Mouse (Mus musculus) T-cell, adult 2 months (primary cell): ENCODE measurements at regions not wholly inside any gene's neighbourhood (a gene's known extent, or its start where the extent isn't known, plus 50 kb on each side); places are given as distances from the start of the nearest gene placed in this dataset.

Experiments
- DNase-seq: peaks from one replicate; pipeline ENCODE4 v3.0.0; 2022; ENCODE audit warnings: low spot score

GRCm38 (mm10) chr13:97520988-97521547, 239.4 kb downstream of the Gm10260 start:
- DNase-seq: no peak

DNA sequence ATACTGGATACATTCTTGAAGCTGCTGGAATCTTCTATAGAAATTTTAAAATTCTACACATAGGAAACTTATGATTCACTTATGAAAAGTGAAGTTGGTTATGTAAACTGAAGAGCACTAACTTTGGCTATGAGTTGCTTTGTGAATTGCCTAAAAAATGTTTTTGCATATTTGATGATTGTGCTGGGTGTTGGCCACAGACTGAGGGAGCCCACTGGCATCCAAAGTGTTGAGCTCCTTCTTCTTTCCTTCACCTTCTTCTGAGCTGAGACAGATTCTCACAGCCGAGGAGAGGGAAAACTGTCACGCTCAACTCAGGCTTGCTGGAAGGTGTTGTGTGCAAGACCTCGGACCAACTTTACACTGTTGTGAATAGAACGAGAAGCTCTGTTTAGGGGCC, 243.7 kb downstream of the Gm10260 start:
- DNase-seq: no peak

GRCm38 (mm10) chr13:97514421-97515066, 245.9 kb downstream of the Gm10260 start:
- DNase-seq: no peak

DNA sequence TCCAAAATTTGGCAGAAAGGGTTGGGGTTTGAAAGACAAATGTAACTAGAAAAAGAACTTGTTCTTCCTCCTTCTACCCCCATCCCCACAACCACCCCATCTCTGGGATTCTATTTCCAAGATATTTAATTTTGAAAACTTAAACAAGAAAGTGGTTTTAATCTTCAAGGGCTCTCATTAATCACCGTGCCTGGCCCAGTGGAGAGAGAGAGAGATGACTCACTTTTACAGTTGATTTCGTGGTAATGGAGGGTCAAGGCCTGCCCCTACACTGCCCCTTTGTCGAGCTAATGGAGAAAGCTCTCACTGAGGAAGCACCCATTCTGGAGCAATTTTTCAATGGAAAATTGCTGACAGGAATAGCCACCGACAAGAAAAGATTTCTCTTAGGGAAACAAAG, 247.9 kb downstream of the Gm10260 start:
- DNase-seq: no peak

DNA sequence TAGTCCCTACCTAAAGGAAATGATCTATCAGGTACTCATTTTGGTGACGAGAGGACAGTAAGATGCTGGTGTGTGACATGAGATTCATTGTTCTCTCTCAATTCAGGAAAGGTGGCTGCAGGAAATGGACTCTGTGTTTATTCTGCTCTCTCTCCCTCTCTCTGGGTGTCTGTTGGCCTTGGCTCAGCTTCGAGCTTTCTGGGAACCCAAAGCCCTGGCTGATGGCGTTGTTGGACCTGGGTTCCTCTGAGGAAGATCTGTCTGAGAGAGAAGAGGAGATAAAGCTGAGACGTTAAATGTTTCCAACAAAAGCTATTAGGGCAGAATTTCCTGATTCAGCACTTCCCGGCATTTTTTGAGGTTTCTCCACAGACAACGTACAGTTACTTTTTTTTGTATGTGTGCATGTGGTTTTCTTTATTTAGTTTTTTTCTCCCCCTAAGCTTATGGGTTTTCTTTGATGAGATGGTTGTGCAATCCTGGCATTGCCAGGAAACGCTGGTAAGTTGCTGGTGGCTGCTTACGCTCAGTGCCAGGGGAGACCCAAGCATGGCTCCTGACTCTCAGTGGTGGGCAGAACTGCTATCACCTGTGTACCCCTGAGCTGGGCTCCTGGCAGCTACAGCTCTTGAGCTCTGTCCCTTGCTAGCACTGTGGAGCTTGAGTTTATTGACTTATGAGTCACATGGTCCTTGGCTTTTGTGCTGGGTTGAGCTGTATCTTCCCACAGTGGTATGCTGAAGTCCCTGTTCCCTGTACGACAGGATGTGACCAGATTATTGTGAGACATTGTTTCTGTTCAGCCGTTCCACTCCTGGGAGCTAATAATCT, 249.8 kb downstream of the Gm10260 start:
- no peak for DNase-seq

GRCm38 (mm10) chr13:97504949-97505348, 255.5 kb downstream of the Gm10260 start:
- no peak for DNase-seq

GRCm38 (mm10) chr13:97503955-97504739, 256.3 kb downstream of the Gm10260 start:
- DNase-seq: no peak

DNA sequence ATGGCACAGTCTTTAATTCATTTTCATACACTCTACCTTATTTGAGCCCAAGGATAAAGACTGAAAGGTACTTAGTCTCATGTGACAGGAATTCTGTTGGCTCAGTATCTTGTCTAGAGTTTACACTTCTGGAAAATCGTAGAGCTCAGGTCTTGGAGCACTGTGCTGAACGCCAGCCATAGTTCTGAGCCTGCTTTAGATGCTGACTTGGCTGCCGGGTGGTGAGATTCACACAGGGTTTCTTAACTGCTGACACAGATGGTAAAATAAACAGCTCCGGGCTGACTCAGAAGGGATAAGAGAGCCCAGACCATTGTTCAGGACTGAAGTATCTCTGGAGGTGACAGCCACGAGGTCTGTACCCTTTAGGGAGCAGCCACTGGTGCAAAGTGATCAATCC, 257.0 kb downstream of the Gm10260 start:
- DNase-seq: no peak

DNA sequence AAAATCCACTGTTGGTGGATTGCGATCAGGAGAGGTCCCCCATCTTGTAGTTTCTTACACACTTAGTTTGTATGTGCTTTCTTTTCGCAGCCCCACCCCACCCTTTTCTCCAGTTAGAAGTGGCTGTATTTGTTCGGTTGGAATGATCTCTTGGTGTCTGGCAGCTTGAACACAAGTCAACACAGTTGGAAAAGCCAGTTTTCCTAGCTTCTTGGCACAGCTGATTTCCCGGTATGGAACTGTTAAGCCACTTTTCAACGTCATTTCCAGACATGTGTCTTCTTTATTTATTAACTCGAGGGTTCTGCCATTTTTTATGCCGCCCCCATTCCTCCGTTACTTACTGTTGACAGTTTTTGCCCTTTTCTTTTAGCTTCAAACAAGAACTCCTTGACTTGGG, 259.2 kb downstream of the Enc1 start:
- DNase-seq: no peak

GRCm38 (mm10) chr13:97498981-97499380, 258.1 kb downstream of the Enc1 start:
- peak; percentile 79 for DNase-seq

GRCm38 (mm10) chr13:97497928-97498327, 257.0 kb downstream of the Enc1 start:
- DNase-seq: no peak

DNA sequence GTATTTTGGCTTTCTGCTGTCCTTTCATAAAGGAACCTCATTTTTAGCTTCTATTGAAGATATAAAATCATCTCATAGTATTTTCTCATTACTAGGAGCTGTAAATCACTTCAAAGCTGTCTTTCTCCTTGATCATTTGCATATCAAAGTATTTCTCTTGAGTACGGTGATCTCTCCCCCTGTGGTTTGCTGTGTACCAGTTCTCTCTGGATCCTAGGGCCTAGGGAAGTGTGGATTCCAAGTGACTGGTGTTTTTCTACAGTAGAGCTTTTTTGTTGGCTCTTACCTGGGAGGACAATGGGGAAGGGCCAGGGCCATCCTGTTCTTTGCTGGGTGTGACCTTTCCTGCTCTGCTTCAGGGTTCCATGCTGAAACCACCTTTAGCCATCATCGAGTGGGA, 253.9 kb downstream of the Enc1 start:
- no peak for DNase-seq

DNA sequence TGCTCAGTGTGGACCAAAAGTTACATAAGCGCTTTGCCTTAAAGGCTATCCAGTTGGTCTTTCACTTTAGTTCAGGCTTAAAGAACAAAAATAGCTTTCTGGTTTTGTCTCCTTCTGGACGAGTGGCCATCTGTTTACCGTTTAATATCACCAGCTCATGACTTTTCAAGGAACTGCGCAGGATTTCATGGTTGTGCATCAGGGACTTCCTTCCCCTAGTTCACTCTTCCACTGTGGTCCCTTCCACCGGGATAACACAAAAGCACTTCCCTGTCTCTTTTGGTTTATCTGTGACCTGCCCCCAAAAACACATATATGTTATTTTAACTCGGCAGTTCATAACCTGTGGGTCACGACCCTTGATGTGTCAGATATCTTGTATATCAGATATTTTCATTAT, 252.9 kb downstream of the Enc1 start:
- DNase-seq: no peak

DNA sequence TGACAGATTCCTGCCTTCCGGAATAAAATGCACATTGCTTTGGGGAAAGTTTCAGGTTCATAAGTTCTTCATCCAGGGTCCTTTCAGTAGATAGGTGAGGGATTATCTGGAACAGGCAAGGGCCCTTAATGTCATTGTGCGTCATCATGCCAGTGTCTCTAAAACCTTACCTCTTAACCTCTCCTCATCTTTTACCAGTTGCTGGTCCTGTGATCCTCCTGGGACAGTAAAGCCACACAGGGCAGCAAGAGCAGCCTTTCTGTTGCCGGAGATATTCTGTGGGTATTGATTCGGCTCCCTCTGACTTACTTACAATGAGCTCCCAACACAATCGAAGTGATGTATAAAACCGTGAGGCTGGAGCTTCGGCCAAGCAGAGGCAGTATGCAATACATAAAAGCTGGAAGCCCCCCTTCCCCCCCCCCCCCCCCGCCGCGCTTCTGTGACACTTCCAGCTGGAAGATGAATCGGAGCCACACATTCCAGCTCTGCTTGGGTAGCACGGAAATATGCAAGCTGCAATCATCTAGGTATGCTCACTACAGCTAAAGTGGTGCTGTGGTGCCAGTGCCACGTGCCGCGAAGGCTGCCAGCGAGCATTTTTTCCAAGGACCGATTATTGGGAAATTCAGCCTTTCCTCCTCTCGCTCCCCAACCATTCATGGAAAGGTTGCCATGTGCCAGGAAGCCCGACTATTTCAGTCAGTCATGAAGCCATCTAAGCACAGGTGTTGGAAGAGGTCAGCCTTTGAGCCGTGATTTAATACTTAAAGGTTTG, 252.2 kb downstream of the Enc1 start:
- no peak for DNase-seq

- no peak for DNase-seq
These were observed 251.3 kb downstream of the Enc1 start for GRCm38 (mm10) chr13:97491865-97492847.

- no peak for DNase-seq
These were observed 249.2 kb downstream of the Enc1 start for GRCm38 (mm10) chr13:97490131-97490530.

- no peak for DNase-seq
These were observed 248.8 kb downstream of the Enc1 start for GRCm38 (mm10) chr13:97489721-97490120.

- DNase-seq: no peak
These were observed 248.1 kb downstream of the Enc1 start for GRCm38 (mm10) chr13:97489029-97489428.

DNA sequence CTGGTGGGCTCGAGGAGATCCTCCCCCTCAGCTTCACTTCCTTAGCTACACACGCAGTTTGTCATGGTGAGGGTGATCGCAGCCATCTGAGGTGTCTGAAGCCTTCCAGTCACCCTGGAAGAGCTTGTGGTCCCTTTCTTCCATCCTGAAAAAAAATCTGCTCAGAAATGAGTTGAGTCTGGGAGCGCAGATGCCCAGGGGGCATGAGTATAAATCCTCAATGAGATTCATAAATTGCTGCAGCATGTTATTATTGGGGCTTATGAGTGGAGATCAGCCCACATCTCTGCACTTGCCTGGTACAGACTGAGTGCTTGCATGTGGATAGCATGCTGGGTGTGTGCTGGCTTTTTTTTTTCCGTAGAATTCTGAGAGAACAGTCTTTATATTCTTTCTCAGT, 247.6 kb downstream of the Enc1 start:
- DNase-seq: no peak

DNA sequence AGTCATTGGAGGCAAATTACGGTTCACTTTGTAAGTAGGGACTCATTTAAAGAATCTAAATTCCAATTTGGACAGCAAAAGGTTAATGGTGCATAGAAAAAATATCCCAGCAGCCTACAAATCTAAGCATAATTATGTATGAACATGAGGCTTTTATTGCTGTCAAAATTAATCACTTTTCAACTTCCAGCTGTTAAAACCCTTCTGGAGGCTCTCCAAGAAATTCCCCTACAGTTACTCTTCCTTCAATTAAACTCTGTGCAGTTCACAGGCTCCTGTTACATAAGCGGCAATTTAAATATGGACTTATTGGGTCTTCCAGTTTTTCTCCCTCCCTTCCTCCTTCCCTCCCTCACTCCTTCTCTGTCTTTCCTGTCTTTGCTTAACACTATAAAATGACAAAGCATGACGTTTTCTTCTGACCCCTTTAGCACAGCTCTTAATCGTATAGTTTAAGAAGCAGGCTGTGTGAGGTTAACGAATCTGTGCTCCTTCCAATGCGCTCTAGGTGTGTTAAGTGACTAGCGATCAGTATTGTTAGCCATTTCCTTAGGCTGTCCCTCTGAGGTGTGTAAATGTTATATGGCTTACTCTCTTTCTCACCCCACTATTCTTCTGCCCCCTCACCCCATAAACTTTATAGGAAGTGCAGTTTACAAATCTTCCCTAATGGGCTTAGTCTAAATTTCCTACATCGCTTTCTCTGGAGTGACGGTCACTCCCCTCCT, 247.0 kb downstream of the Enc1 start:
- no peak for DNase-seq
